Mouse (Mus musculus) adrenal gland, adult (tissue): ENCODE measurements at regions not wholly inside any gene's neighbourhood (a gene's known extent, or its start where the extent isn't known, plus 50 kb on each side); places are given as distances from the start of the nearest gene placed in this dataset.

Experiments
- DNase-seq, 2 experiments: peaks; one replicate each; pipeline ENCODE4 v3.0.0; 2022 to 2023; ENCODE audit warnings: low spot score in 1 of 2; ENCODE audit not compliant: inconsistent age in 2 of 2

- peak in 1 of 2 experiments; percentile 63 for DNase-seq
These were observed 102.0 kb upstream of the Agbl1 start for GRCm38 (mm10) chr7:76127641-76128111.

GRCm38 (mm10) chr7:76142455-76142854, 87.2 kb upstream of the Agbl1 start:
- peak in 1 of 2 experiments; percentile 16 for DNase-seq

GRCm38 (mm10) chr7:76146385-76146784, 83.3 kb upstream of the Agbl1 start:
- no peak for DNase-seq

GRCm38 (mm10) chr7:76156869-76157268, 72.8 kb upstream of the Agbl1 start:
- no peak for DNase-seq

- no peak for DNase-seq
These were observed 65.5 kb upstream of the Agbl1 start for GRCm38 (mm10) chr7:76164191-76164590.

- DNase-seq, result no peak
These were observed 64.7 kb upstream of the Agbl1 start for GRCm38 (mm10) chr7:76164735-76165630.

- DNase-seq, result no peak
These were observed 59.2 kb upstream of the Agbl1 start for GRCm38 (mm10) chr7:76170481-76170880.

GRCm38 (mm10) chr7:76176235-76176634, 53.5 kb upstream of the Agbl1 start:
- DNase-seq, result peak in 1 of 2 experiments; percentile 17

- DNase-seq, result peak; percentile 17 to 61
These were observed 52.3 kb upstream of the Agbl1 start for GRCm38 (mm10) chr7:76177420-76177819.
